Mouse (Mus musculus) adrenal gland, postnatal 25 days (tissue): Measurements from ENCODE around the gene Ninj2. TPM values are rescaled to one million over a fixed set of nuclear protein-coding genes. Genes with fewer than 3 reads are reported as not detected.

Experiments used
- DNase-seq: peaks from one replicate; pipeline ENCODE4 v3.0.0; 2021; ENCODE audit warnings: mixed read lengths
- total RNA-seq: library from RNA; stranded (reverse); gene quantifications from 2 replicates; pipeline ENCODE4 v1.2.3, GENCODE M21; 2021

Ninj2 gene
- total RNA-seq, 1 experiment from 2014 or later: not detected

DNA sequence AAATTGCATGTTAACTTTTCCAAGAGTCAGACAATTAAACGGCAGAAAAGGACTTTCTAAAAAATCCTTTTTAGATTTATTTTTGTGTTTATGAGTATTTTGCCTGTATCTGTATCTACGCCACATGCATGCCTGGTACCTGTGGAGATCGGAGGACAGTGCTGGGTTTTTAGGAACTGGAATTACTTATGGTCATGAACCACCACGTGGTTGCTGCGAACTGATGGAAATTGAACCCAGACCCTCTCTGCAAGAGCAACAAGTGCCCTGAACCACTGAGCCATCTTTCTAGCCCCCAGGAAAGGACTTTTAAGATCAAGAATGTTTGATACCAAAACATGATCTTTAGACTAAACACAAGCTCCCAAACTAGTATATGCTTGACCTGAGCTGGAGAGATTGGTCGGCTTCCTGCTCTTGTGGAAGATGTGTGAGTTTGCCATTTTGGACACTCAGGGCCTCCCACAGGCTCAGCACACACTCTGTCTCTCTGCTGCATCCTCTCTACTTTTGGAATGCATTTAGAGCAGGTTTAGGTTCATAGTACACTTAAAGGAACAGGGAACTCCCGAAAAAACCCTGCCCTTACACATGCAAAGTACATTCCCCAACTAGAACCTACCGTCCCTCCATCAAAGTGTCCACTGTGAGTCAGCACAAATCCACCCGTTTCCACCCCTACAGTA is 1.1 kb downstream of the Ninj2 start:
- no peak for DNase-seq

DNA sequence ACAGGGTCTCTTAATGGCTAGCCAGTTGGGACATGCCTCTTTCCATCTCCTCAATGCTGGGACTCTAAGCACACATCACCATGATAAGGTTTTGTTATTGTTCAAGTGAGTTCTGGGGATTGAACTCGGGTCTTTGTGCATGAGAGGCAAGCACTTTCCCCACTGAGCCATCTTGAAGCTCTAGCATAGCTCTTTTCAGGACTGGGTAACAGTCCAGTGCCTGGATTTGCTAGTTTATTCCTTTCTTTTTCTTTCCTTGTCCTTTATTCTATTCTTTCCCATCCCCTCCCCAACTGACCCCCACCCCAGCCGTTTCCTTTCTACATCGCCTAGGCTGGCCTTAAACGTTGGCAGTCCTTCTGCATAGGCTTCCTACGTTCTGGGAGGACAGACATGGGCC is 1.9 kb downstream of the Ninj2 start:
- no peak for DNase-seq

DNA sequence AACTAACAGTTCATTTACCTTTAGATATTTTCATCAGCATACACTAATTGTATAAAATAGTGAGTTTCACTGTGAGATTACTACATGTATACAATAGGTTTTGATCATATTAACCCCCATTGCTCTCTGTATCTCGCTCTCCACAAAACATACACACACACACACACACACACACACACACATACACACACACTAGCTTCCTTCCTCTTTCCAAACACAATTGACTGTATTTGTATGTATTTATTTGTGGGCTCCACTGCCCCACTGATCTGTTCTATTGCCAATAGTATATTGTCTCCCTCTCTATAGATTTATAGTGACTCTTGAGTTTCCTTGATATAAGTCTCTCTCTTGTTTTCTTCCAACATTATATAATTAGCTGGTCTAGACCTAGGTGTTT is 2.4 kb downstream of the Ninj2 start:
- DNase-seq: no peak

DNA sequence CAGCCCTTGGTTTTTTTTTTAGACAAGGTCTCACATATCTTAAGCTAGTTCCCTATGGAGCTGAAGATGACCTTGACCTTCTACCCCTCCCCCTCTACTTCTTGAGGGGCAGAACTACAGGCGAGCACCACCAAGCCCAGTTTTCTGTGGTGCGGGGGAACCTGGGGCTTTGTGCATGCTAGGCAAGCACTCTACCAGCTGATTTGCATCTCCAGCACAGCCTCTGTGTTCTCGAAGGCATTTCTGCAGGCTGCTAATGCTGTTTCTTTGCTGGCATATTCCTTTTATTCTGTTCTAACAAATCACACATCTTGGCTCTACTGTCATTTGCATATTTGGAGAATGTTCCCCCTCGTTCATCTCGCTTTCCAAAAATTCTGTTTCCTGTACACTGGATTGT is 6.2 kb downstream of the Ninj2 start:
- no peak for DNase-seq

DNA sequence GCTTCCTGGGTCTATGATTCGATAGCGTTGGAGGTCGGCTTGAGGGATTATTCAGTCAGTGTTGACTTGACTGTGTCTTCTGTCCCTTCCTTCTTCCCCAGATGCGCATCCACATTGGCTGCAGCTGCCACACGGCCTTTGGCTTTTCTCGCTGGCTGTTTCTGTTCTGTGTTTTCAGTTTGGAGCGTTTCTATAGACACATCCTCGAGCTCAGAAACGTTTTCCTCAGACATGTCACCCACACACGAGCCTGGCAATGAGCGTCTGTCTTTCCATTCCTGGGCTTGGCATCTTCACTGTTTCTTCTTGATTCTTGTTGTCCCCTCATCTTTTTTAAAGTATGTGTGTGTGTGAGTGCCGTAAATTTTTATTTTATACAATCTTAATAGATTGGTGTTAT is 8.1 kb downstream of the Ninj2 start:
- no peak for DNase-seq

DNA sequence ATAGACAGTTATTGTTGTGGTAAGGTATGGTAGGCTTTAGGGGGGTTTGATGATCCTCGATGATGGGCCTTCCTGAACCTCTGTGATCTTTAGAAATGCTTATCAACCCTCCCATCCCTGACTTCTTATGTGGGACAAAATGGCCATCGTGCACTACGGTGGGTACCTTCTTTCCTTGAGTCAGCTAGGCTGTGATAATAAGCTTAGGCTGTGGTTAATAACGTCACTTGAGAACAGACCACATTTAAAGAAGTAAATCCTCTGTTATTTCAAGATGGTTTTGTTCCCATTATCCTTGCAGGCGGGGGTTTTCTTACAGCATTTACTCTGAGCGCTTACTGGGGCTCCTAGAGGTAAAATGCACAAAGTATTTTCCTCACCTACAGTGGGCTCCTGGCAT is 8.8 kb downstream of the Ninj2 start:
- DNase-seq: no peak

DNA sequence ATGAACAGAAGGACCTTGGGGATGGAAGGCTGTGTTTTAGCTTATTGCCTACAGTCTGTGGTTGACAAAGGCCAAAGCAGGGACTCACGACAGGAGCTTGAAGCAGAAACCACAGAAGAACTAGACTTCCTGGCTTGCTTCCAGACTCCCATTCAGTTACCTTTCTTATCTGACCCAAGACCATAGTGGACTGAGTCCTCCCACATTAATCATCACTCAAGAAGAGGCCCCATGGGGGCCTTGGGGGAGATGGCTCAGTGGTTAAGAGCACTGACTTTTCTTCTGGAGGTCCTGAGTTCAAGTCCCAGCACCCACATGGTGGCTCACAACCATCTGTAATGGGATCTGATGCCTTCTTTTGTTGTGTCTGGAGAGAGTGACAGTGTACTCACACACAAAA is 10.0 kb downstream of the Ninj2 start:
- DNase-seq: no peak

DNA sequence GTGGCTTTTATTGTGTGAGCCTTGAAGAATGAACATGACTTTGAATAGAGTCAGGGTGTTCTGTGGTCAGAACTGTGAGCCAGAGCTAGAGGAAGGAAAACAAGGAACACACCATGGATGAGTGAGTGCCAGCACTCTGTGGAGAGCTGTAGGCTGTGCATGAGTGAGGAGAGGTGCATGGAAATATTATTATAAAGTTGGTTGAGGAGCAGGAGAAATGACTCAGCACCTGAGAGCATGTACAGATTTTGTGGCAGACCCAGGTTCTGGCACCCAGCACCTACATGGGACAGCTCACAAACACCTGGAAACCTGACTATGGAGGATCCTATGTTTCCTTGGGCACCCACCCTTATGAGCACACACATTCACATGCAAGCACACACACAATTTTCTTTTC is 11.9 kb downstream of the Ninj2 start:
- DNase-seq: no peak

DNA sequence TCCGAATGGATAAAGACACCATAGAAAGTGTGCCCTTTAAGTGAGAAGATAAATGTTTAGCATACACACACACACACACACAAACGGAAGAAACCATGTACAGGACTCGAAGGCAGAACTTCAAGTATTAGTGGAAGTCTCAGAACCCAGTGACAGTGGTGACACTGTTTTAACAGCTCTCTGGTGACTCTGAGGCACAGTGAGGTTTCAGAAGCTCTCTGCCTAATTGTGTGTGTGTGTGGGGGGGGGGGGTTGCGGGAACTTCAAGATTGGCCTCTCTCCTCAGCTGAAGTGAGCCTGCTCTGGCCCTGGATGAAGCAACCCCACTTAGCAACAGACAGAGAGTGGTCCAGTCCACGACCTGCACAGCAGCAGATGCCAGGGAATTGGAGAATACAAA is 14.4 kb downstream of the Ninj2 start:
- no peak for DNase-seq

DNA sequence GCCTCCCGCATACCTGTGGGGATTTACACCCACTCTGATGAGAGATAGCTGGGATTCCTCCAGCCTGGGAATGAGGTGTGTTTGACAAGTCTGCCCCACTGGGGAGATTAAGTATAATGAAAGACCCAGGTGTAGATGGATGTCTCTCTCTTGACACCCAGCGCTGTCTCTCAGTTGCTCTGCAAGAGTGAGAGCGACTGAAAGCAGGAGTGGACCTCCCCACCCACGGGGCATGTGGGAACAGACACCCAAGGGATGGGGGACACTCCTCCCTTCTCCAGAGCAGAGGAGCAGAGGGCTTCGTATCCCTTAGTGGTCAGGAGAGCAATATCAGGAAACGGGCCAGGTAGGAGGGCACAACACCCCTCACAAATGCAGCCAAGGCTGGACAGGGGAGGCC is 14.9 kb downstream of the Ninj2 start:
- no peak for DNase-seq

DNA sequence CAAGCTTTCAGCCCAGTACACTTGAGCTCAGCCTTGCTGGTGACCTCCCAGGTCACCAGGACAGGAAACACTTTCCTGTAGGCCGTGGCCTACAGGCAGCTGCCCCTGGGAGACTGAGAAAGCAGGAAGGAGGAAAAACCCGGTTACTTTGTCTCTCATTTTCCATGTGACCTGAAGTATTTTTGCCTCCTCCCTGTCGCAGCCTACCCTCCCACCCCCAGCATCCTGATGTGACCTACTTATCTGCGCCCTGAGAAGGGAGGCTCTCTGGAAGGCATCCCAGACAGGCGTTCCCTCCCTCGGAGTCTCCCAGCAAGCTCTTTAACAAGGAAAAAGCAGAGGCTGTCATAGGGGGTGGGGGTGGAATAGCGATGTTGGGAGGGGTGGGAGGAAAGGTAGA is 16.0 kb downstream of the Ninj2 start:
- peak; percentile 49 for DNase-seq

DNA sequence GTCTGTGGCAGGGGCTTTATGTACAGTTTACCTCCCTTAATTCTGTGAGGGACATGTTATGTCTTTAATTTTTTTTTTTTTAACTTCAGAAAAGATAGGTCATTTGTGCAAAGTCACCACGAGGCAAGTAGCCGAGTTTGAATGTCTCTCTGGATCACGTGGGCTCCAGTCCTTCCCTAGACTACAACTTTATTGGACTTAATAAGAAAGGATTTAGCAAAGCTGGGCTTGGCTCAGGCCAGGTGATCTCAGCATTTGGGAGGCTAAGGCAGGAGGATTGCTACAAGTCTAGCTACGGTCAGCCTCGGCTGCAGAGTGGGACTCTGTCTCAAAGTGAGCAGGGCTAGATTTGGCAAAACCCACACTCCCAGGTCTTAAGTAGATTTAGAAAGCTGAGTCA is 16.8 kb downstream of the Ninj2 start:
- no peak for DNase-seq

DNA sequence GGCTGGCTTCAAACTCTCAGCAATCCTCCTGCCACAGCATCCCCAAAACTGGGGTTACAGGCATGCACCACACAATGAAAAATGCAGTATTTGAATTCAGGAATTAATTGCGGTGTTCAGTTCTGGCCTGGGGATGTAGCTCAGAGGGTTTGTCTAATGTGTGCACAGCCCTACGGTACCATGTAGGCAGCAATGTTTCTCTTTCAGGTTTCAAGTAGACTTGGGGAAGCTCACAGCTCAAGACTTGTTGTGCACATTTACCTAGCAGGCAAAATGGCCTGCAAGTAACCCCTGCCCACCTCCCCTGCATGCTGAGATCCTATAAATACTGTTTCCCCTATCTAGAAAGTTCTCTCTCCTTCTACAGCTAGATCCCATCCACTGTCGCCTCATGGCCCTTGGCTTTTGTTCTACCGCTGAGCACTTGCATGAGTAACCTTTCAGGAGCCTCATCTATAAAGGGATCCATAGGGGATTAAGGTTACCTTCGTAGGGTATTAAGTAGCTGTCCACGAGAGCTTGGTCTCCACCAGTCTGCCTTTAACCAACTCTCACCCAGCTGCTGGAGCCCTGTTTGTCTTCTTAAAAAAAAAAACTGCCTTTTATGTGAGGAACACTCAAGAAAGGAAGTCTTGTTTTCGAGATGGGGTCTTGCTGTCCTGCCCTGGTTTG is 17.7 kb downstream of the Ninj2 start:
- DNase-seq: no peak

DNA sequence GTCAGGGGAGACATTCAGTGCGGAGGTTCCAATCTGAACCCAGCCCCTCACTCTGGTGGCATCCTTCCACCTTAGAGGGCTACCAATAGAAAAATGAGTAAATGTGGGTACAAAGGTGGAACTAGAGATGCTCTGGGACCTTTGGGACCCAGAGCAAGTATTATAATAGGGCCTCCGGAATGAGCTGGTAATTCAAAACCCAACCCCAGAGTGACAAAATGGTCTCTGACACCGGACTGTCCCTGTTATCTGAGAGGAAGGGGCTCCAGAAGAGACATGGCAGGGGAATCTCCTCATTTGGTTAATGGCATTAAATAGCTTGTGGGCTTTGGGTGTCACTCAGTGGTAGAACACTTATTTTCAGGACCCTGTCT is 18.2 kb downstream of the Ninj2 start:
- DNase-seq: no peak

DNA sequence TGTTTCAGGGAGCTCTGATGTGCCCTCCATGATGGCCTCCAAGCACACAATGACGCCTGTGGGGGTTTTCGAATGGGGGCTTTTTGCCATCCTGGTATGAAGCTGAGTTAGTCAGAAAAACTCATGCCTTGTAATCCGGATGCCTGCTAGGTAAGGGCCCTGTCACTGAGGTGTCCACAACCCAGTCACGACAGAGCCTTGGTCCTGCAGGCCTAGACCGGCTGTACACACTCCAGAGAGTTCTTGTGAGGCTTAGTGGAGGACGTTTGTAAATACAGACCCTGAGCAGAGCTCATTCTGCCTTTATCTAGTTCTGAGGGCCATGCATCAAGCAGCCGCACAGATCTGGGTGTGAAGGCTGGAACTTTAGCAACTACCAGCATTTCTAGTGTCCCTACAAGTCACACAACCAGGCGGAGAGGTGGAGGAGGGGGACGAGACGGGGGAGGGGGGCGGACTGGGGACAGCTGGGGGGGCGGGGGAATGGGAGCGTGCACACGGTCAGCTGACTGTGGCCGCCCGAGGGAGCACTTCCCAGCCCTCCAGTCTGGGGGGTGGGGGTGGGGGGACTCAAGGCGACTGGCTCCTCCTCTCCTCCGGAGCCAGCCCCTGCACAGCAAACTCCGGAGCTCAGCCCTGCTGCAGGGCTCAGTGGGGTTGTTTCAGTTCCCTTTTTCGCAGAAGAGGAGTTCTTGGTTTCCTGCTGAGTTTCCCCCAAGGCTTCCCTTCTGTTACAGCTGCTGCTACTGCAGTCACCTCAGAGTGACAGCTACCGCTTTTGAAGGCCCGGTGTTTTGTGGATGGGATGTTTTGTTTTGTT is 19.0 kb downstream of the Ninj2 start:
- DNase-seq: peak; percentile 77

DNA sequence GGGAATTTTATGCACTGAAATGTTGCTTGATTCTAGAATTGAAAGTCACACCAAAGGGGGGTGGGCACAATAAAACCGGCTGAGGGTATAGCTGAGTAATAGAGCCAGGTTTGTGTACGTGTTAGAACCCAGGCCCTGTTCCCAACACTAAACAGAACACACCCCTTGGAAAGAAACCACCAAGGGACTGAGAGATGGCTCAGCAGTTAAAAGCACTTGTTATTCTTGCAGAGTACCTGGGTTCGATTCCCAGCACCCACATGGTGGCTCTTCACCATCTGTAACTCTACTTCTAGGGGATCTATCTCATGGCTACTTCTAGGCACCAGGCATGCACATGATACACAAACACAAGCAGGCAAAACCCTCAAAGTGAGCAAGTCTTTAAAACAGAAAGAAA is 20.7 kb downstream of the Ninj2 start:
- DNase-seq: no peak

DNA sequence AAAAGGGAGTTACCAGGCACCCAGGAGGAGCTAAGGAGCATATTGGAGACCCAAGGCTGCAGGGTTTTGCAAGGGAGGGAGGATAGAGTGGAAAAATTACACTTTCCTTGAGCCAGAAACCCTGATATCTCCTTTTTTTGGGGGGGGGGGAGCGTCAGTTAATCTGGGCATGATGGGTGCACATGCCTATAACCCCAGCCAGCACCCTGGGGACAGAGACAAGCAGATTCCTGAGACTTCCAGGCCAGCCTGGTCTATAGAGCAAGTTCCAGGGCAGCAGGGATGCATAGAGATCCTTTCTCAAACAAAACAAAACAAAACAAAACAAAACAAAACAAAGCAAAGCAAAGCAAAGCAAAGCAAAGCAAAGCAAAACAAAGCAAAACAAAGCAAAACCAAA is 21.1 kb downstream of the Ninj2 start:
- no peak for DNase-seq

DNA sequence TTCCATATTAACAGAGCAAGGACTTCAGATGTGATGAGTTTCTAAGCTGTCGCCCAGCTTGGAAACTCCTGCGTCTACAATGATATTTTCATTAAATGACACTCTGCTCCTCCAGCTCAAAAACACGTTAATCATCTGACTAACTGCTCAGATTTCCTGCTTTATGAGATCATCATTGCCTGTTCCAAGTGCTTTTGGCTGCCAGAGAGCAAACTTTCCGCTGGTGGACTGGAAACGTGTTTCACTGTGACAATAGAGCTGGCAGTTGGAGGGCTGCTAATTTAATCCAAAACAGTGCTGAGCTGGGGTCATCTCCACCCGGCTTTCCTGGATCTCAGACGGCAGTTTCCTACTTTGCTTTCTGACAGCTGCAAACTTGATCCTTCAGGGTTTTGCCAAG is 21.5 kb downstream of the Ninj2 start:
- DNase-seq: peak; percentile 57

DNA sequence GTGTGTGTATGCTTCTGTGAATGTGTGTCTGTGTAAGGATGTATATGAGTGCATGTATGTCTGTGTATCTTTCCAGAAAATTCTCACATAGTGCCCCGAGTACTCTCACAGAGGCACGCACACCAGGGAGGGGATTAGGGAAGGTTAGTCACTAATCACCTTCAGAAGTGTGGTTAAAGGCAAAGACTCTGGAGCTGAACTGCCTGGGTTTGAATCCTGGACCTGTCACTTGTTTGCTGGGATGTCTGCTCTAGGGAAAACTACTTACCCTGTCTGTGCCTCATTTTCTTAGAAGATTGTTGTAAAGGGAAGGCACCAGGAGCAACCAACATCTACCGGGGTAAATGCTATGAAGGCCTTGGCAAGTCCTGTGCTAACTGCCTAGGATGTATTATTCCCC is 22.3 kb downstream of the Ninj2 start:
- DNase-seq: no peak

DNA sequence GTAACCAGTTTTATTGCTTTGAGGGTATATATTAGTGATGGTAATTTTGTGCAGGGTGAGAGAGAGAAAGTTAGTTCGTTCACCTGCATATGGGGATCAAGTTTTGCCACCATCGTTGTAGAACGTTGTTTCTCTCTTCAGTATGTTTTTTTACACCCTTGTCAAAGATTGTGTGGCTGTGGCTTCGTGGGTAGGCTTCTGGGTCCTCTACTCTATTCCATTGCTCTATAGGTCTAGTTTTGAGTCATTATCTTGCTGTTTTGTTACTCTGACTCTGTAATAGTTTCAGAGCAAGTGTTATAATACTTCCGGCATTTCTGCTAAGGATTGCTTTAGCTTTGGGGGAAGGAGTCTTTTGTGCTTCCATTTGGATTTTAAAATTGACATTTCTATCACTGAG is 26.7 kb downstream of the Ninj2 start:
- DNase-seq: no peak

DNA sequence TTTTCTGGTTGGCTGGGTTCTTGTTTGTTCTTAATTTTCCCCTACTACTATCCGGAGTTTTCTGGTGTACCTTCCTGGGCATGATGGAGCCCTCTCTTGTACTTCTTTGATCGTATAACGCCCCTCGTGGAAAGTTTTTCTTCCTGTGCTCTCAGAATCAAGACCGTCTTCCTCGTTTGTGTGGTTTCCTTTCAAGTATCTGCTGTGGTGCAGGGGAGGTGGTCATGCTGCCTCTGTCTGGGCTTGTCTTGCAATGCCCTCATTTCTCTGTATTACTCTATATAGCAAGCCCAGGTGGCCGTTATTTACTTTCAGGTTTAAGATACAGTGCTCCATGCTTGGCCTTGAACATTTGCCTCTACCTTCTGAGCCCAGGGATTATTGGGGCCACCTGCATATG is 31.5 kb downstream of the Ninj2 start:
- no peak for DNase-seq

DNA sequence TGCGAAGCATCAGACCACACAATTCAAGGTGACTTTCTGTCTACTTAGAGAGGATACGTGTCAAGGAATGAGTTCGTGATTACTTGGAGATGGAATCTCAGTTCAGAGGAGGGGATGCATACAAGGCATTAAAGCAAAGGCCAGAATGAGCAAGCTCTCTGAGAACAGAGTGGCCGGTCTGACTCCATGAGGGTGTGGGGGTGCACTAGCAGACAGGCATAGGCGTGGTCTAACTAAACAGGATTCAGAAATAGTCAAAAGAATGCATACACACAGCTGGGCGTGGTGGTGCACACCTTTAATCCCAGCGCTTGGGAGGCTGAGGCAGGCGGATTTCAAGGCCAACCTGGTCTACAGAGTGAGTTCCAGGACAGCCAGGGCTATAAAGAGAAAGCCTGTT is 33.3 kb downstream of the Ninj2 start:
- no peak for DNase-seq

DNA sequence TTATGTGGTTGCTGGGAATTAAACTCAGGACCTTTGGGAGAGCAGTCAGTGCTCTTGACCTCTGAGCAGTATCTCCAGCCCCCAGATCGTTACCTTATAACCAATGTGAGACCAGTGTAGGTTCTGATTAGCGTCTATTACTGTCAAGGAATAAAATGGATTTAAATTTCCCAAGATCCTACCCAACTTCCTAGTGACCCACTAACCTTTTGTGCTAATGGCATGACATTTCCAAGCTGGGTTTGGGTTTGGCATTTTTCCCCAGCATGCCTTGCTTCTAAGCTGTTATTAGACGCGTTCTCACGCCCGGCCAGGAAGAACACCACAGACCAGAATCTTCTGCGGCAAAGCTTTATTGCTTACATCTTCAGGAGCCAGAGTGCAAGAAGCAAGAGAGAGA is 34.2 kb downstream of the Ninj2 start:
- DNase-seq: no peak

DNA sequence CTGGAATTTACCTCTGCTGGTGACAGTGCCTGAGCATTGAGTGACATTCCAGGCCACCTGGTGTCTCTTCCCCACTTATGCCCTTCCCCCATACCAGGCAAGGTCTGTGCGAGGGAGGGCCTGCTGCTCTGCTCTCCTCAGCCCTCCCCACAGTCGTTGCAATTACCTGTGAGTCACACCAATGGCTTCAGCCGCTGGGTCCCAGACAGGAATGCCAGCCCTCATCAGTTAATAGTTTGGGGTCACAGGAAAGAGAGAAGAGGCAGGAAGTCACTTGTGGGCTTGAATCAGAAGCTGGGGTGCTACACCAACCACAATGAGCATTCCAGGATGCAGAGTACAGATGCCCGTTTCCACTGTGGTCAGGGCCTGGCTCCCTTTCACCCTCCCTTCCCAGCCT is 41.6 kb downstream of the Ninj2 start:
- DNase-seq: no peak
